Mouse (Mus musculus) urinary bladder, postnatal 0 days (tissue): ENCODE measurements around the gene Mcf2. TPM values are rescaled to one million over a fixed set of nuclear protein-coding genes. Genes with fewer than 3 reads are reported as not detected.

Experiments used
- polyA plus RNA-seq: library from polyadenylated mRNA; unstranded; fragments of >200 nt; fragmentation: Nextera tagmentation; extraction: Ambion mirVana; gene quantifications from 2 replicates; pipeline ENCODE4 v1.2.1, GENCODE M21; 2015

Mcf2 gene
- not detected in 2 replicates for polyA plus RNA-seq

DNA sequence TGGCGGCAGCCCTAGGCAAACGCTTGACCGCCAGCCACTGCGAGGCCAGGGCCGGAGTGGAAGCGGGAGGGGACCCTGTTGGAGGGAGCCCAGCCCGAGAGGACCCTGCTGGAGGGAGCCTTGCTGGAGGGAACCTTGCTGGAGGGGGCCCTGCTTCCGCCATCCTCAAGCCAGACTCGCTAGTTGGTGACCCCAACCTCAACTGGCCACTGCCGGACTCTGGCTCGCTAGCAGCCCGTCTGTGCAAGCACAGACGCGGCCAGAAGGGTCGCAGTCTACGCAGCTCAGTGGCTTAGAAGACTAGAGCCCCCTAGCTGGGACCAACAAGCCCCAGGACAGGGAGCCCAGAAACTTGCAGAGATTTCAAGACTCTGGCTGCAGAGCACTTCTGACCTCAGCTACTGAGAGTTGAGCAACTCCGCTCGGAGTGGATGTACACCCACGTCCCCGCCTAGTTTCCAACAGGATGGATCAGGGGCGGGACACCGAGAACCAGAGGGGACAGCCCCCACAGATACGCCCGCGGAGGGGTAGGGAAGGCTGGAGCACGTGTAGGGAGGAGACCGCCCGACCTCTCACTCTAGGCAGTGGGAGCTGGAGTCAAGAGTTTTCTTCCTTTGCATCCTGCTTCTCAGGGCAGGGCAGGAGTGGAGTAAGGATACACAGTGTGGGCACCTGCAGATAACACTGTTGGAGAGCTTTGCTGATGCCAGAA, at the start of gene Mcf2:
TSS of gene Mcf2 (minus strand) at position 346 of the 715 bp plus-strand sequence.

Other genes starting within 250 kb of the Mcf2 start
- gene F9, start 179.6 kb downstream of the Mcf2 start, polyA plus RNA-seq, result 0.06 TPM in 1 of 2 replicates, not detected in the other